ENCODE assay signal across 19 mouse cellular contexts in genomic region chr14:62051923-62052322, GRCm38 (mm10).
DNase-seq lines count a peak whose midpoint lies in the region; ATAC-seq and TF ChIP-seq lines count a peak whose summit lies in the region.
"Had no signal": no experiment of that assay in that cellular context is flagged by ENCODE, and none has a peak within 500 bp of the region (broad histone marks: within the 10 kb centered on the region; RNA-seq: fewer than 3 reads in every experiment).

No protein-coding gene starts in this region.

- H3K9me3 ChIP-seq in heart, postnatal 0 days (replicated peaks; ENCODE audit: control insufficient read depth, low read length) = no peaks in the 10 kb centered on the region
- no peaks in the 10 kb centered on the region for H3K9me3 ChIP-seq in kidney, postnatal 0 days (replicated peaks; ENCODE audit: low read length)
- no peaks in the 10 kb centered on the region; the same call in 1 of the 2 replicates for H3K9me3 ChIP-seq in limb, embryonic 12.5 days
- H3K9me3 ChIP-seq: embryonic facial prominence, embryonic 15.5 days; forebrain, embryonic 10.5 days; forebrain, embryonic 15.5 days; hindbrain, embryonic 13.5 days had no signal

- H3K79me2 ChIP-seq in myocyte (ENCODE audit: control insufficient read depth, insufficient read depth) = no peaks in the 10 kb centered on the region

- peaks cover 18% of the 10 kb centered on the region for H3K4me1 ChIP-seq in heart, postnatal 0 days (ENCODE audit: control insufficient read depth, insufficient read depth)
- no peaks in the 10 kb centered on the region for H3K4me1 ChIP-seq in kidney, postnatal 0 days (replicated peaks; ENCODE audit: insufficient read depth, low read length)
- H3K4me1 ChIP-seq in limb, embryonic 12.5 days (replicated peaks) = peaks cover 21% of the 10 kb centered on the region
- H3K4me1 ChIP-seq: forebrain, embryonic 10.5 days; forebrain, embryonic 15.5 days; hindbrain, embryonic 13.5 days had no signal

- DNase-seq in heart, postnatal 0 days (ENCODE audit: low spot score) = peak; percentile 44
- no peak for DNase-seq in heart, postnatal 25 days (ENCODE audit: low spot score)
- peak; percentile 71 for DNase-seq in kidney, postnatal 0 days (ENCODE audit: low spot score)
- no peak for DNase-seq in kidney, adult 18-20 months
- no peak for DNase-seq in gastrocnemius, adult 18-20 months (ENCODE audit: low spot score)
- DNase-seq: adrenal gland, postnatal 10 days; cerebellum, adult 11 months; cerebellum, adult 8-10 months; cerebellum, postnatal 14 days; embryo, embryonic 11 days; gastrocnemius, postnatal 14 days had no signal

- no peak overlapping the region for H3ac ChIP-seq in myocyte (ENCODE audit: control insufficient read depth, insufficient read length)

- peak; percentile 58; the same call in 1 of the 2 replicates for ATAC-seq in heart, postnatal 0 days (ENCODE audit: insufficient read depth, low read depth)
- no peak for ATAC-seq in kidney, postnatal 0 days (replicated peaks; ENCODE audit: low FRiP score, low read depth)
- no peak for ATAC-seq in limb, embryonic 12.5 days (ENCODE audit: insufficient number of reproducible peaks, insufficient read depth, low FRiP score, low TSS enrichment, low read depth)
- ATAC-seq: forebrain, embryonic 15.5 days had no signal

- no peak for TF ChIP-seq POLR2A in myocyte (IDR thresholded peaks at IDR 0.05; ENCODE audit: insufficient read length, low read depth)

- no peak for TF ChIP-seq EP300 in heart, postnatal 0 days (IDR thresholded peaks at IDR 0.05; ENCODE audit: low read depth)

- no peaks in the 10 kb centered on the region for H3K27me3 ChIP-seq in heart, postnatal 0 days (ENCODE audit: control insufficient read depth, insufficient read depth, low read length)
- no peaks in the 10 kb centered on the region for H3K27me3 ChIP-seq in kidney, postnatal 0 days (ENCODE audit: insufficient read depth, low read length)
- no peaks in the 10 kb centered on the region for H3K27me3 ChIP-seq in limb, embryonic 12.5 days
- H3K27me3 ChIP-seq in myocyte (ENCODE audit: control insufficient read depth, insufficient read depth, insufficient read length) = no peaks in the 10 kb centered on the region
- H3K27me3 ChIP-seq: embryonic facial prominence, embryonic 15.5 days; forebrain, embryonic 15.5 days; heart, embryonic 13.5 days; hindbrain, embryonic 13.5 days had no signal

- no peak overlapping the region for H3K4me2 ChIP-seq in heart, postnatal 0 days (ENCODE audit: low read depth, low read length)
- H3K4me2 ChIP-seq in kidney, postnatal 0 days (ENCODE audit: low read length) = no peak overlapping the region
- no peak overlapping the region for H3K4me2 ChIP-seq in limb, embryonic 12.5 days
- peak overlapping the region; percentile 42 for H3K4me2 ChIP-seq in myocyte (ENCODE audit: low read depth)
- H3K4me2 ChIP-seq: embryonic facial prominence, embryonic 15.5 days; forebrain, embryonic 15.5 days; heart, embryonic 13.5 days; hindbrain, embryonic 13.5 days had no signal

- H3K9ac ChIP-seq in heart, postnatal 0 days (replicated peaks; ENCODE audit: low read depth, low read length) = no peak overlapping the region
- H3K9ac ChIP-seq in kidney, postnatal 0 days (ENCODE audit: low read depth, low read length) = no peak overlapping the region
- H3K9ac ChIP-seq in limb, embryonic 12.5 days (replicated peaks) = no peak overlapping the region
- H3K9ac ChIP-seq: embryonic facial prominence, embryonic 15.5 days; forebrain, embryonic 15.5 days; heart, embryonic 13.5 days; hindbrain, embryonic 13.5 days had no signal

- TF ChIP-seq CTCF in heart, postnatal 0 days (IDR thresholded peaks at IDR 0.05; ENCODE audit: low read depth) = no peak
- TF ChIP-seq CTCF in kidney, postnatal 0 days (IDR thresholded peaks at IDR 0.05; ENCODE audit: low read depth) = no peak

- no peak overlapping the region for H3K27ac ChIP-seq in heart, postnatal 0 days (ENCODE audit: low read depth)
- H3K27ac ChIP-seq in kidney, postnatal 0 days = no peak overlapping the region
- peak overlapping the region; percentile 75 for H3K27ac ChIP-seq in limb, embryonic 12.5 days
- H3K27ac ChIP-seq: embryonic facial prominence, embryonic 15.5 days; forebrain, embryonic 10.5 days; forebrain, embryonic 15.5 days; heart, embryonic 13.5 days; hindbrain, embryonic 13.5 days had no signal

- WGBS in heart, postnatal 0 days = 32% methylated on average over 1 of the region's 1 CpGs
- WGBS in kidney, postnatal 0 days = 35% methylated on average over 1 of the region's 1 CpGs
- WGBS in limb, embryonic 12.5 days = 20% methylated on average over 1 of the region's 1 CpGs

- intact Hi-C loops in heart, postnatal 25 days (cut with DNase I) = loop anchor here (5.0 kb wide), 1 partner anchor 405 kb away; the partner anchor contains the start of gene Gucy1b2

- no peaks in the 10 kb centered on the region for H3K36me3 ChIP-seq in heart, postnatal 0 days (replicated peaks; ENCODE audit: control insufficient read depth, insufficient read depth, low read length)
- no peaks in the 10 kb centered on the region for H3K36me3 ChIP-seq in kidney, postnatal 0 days (ENCODE audit: insufficient read depth, low read length)
- H3K36me3 ChIP-seq in limb, embryonic 12.5 days = no peaks in the 10 kb centered on the region
- H3K36me3 ChIP-seq in myocyte (ENCODE audit: control insufficient read depth, insufficient read depth) = no peaks in the 10 kb centered on the region
- H3K36me3 ChIP-seq: embryonic facial prominence, embryonic 15.5 days; forebrain, embryonic 10.5 days; forebrain, embryonic 15.5 days; heart, embryonic 13.5 days; hindbrain, embryonic 13.5 days had no signal

- no peak overlapping the region for H3K4me3 ChIP-seq in heart, postnatal 0 days (ENCODE audit: low read depth, low read length)
- no peak overlapping the region for H3K4me3 ChIP-seq in kidney, postnatal 0 days (replicated peaks; ENCODE audit: low read depth, low read length)
- no peak overlapping the region for H3K4me3 ChIP-seq in limb, embryonic 12.5 days (replicated peaks)
- no peak overlapping the region for H3K4me3 ChIP-seq in myocyte
- H3K4me3 ChIP-seq: embryonic facial prominence, embryonic 15.5 days; erythroblast, embryonic 14.5 days; forebrain, embryonic 10.5 days; forebrain, embryonic 15.5 days; heart, embryonic 13.5 days; hindbrain, embryonic 13.5 days had no signal

TF ChIP-seq in myocyte, 11 proteins besides CTCF, POLR2A, EP300 and RAD21:
- TF ChIP-seq SRF (IDR thresholded peaks at IDR 0.05; ENCODE audit: control insufficient read depth, insufficient read length, low read depth) = no peak
- TF ChIP-seq CEBPB (IDR thresholded peaks at IDR 0.05; ENCODE audit: insufficient read depth, poor library complexity, severe bottlenecking) = no peak
- TF ChIP-seq TCF3 (IDR thresholded peaks at IDR 0.05; ENCODE audit: insufficient read length, low read depth) = no peak
- TF ChIP-seq MYOG (IDR thresholded peaks at IDR 0.05; ENCODE audit: control insufficient read depth in 1 of 3, insufficient read depth in 1 of 3, insufficient read length in 2 of 3, low read depth in 2 of 3) = no peak
- TF ChIP-seq POLR2AphosphoS2 (IDR thresholded peaks at IDR 0.05; ENCODE audit: insufficient read length, low read depth) = no peak
- no peak for TF ChIP-seq USF1 (IDR thresholded peaks at IDR 0.05; ENCODE audit: low read depth)
- TF ChIP-seq REST (IDR thresholded peaks at IDR 0.05; ENCODE audit: insufficient read depth, insufficient read length) = no peak
- no peak for TF ChIP-seq MYOD1 (IDR thresholded peaks at IDR 0.05; ENCODE audit: control insufficient read depth in 1 of 3, insufficient read length in 2 of 3, low read depth in 2 of 3)
- TF ChIP-seq MAX (IDR thresholded peaks at IDR 0.05; ENCODE audit: low read depth) = no peak
- no peak for TF ChIP-seq E2F4 (IDR thresholded peaks at IDR 0.05; ENCODE audit: insufficient read depth)
- TF ChIP-seq TCF12 (IDR thresholded peaks at IDR 0.05; ENCODE audit: insufficient read depth, poor library complexity, severe bottlenecking) = no peak

Comparison
In these comparisons a context has a peak if more than half of its experiments do, and no peak if none do; other contexts are left out.
1. DNase-seq: peak in heart, postnatal 0 days (single experiment) and kidney, postnatal 0 days (single experiment); none in heart, postnatal 25 days (single experiment), kidney, adult 18-20 months (single experiment) and gastrocnemius, adult 18-20 months (single experiment).